Mouse (Mus musculus) left cerebral cortex, adult 6 months (tissue): ENCODE data around the gene Atp5g1. TPM values are rescaled to one million over a fixed set of nuclear protein-coding genes. Genes with fewer than 3 reads are reported as not detected.

ENCODE experiments used
- long read RNA-seq, 2 experiments: library from polyadenylated mRNA; unstranded; transcript quantifications; one replicate each; pipeline ENCODE4 v2.0.0; 2019 to 2020
- polyA plus RNA-seq: library from polyadenylated mRNA; unstranded; fragments of <200 nt; fragmentation: Nextera tagmentation; gene quantifications from 2 replicates; pipeline ENCODE4 v1.2.3, GENCODE M21; 2021

The Atp5g1 gene
- polyA plus RNA-seq = 1,286 and 1,332 TPM in 2 replicates
- long read RNA-seq, experiment 1, full-length matches to known transcripts = 155 of 179 reads
- long read RNA-seq, experiment 1, partial matches to known transcripts = 13 of 179 reads
- long read RNA-seq, experiment 1, other reads (novel, unspliced or antisense) = 11 of 179 reads
- long read RNA-seq, experiment 2, full-length matches to known transcripts = 746 of 761 reads
- long read RNA-seq, experiment 2, partial matches to known transcripts = 8 of 761 reads
- long read RNA-seq, experiment 2, other reads (novel, unspliced or antisense) = 7 of 761 reads

GRCm38 (mm10) chr11:96075509-96076220 is at the start of gene Atp5g1:
Atp5g1 (minus strand) TSS chr11:96075670.

GRCm38 (mm10) chr11:96111751-96112150 is 36.3 kb upstream of the Atp5g1 start, which contains the start of gene Calcoco2:
Calcoco2 (minus strand) TSS chr11:96111964.

DNA sequence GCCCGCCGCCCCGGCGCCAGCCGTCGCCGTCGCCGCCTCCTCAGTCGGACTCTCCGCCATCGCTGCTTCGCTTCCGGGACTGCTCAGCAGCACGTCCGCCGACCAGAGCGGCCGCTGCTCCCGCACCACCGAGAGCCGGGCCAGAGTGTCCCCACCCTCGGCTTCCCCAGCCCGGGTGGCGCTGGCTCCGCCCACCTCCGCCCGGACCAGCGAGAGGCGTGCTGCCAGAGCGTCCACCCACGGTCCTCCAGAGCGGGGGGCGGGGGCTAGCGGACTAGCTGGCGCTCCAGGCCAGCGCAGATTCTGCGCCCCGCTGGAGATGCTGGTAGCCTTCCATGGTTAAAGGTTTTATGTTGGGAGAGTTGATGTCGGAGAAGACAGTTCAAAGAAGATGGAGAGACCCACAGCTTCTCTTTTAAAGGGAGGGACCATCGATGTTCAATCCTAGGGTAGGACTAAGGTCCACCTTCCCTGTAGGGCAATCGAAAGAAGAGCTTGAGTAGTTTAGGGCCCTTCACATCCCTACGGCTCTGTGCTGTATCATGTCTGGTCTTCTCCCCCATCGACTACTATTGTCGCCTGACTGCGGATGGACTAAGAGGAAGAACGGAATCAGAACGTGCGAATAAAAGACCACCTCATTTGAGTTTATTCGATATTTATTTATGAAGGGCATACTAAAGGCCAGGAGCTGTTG is 10.1 kb downstream of the Atp5g1 start, which contains the start of gene Ube2z:
Ube2z (minus strand) TSS at position 174 of the 697 bp plus-strand sequence.

GRCm38 (mm10) chr11:96034596-96035052 is 40.8 kb downstream of the Atp5g1 start, which contains the start of gene Snf8:
Snf8 (plus strand) TSS chr11:96034885.

Other genes with a start within 250 kb of the Atp5g1 start
- gene Gngt2, start 238.5 kb downstream of the Atp5g1 start, polyA plus RNA-seq = 12.1 and 15.7 TPM in 2 replicates
- gene Abi3, start 233.2 kb downstream of the Atp5g1 start, polyA plus RNA-seq = 3.9 and 4.0 TPM in 2 replicates
- not detected in 2 replicates for gene B4galnt2, start 160.8 kb downstream of the Atp5g1 start, polyA plus RNA-seq
- gene Igf2bp1, start 69.7 kb downstream of the Atp5g1 start, polyA plus RNA-seq = 0.08 TPM in 1 of 2 replicates, not detected in the other
- gene Gip, start 51.1 kb downstream of the Atp5g1 start, polyA plus RNA-seq = not detected in 2 replicates
- gene Snf8, start 40.8 kb downstream of the Atp5g1 start, polyA plus RNA-seq = 20.7 and 174 TPM in 2 replicates
- gene Ube2z, start 10.3 kb downstream of the Atp5g1 start, polyA plus RNA-seq = 7.4 and 13.4 TPM in 2 replicates
- gene Calcoco2, start 36.3 kb upstream of the Atp5g1 start, polyA plus RNA-seq = not detected in 2 replicates
- gene Ttll6, start 58.1 kb upstream of the Atp5g1 start, polyA plus RNA-seq = not detected in 2 replicates
- gene Hoxb13, start 118.6 kb upstream of the Atp5g1 start, polyA plus RNA-seq = not detected in 2 replicates
- gene Hoxb9, start 195.8 kb upstream of the Atp5g1 start, polyA plus RNA-seq = not detected in 2 replicates
- gene Hoxb8, start 206.2 kb upstream of the Atp5g1 start, polyA plus RNA-seq = not detected in 2 replicates
- gene Hoxb7, start 211.0 kb upstream of the Atp5g1 start, polyA plus RNA-seq = not detected in 2 replicates
- not detected in 2 replicates for gene Hoxb6, start 216.8 kb upstream of the Atp5g1 start, polyA plus RNA-seq
- not detected in 2 replicates for gene Hoxb5, start 227.7 kb upstream of the Atp5g1 start, polyA plus RNA-seq
- not detected in 2 replicates for gene Hoxb4, start 242.6 kb upstream of the Atp5g1 start, polyA plus RNA-seq
- gene Hoxb3, start 247.7 kb upstream of the Atp5g1 start, polyA plus RNA-seq = not detected in 2 replicates